Mouse (Mus musculus): Measurements from ENCODE around the gene Clasp2. TPM values are rescaled to one million over a fixed set of nuclear protein-coding genes. Genes with fewer than 3 reads are reported as not detected.

Clasp2 gene
- total and polyA plus RNA-seq, 3 experiments = 28.7 to 209 (median 30.8) TPM

- TF ChIP-seq GATA1 (IDR thresholded peaks at IDR 0.05; ENCODE audit: low read depth, low read length) (0 out of 2 replicates have a peak, but pooled peaks have one; percentile 44), SMC3 (IDR thresholded peaks at IDR 0.05; ENCODE audit: low read depth, low read length) (no peak)
Measured at GRCm38 (mm10) chr9:113966838-113967237, 225.6 kb downstream of the Clasp2 start (continued).

- no peak overlapping the region for H3K9ac ChIP-seq (ENCODE audit: control insufficient read depth, low read depth, low read length, poor library complexity, severe bottlenecking)
- peaks cover 44 to 45% of the 10 kb centered on the region in 2 experiments for H3K36me3 ChIP-seq (ENCODE audit: control insufficient read depth in 1 of 2, insufficient read depth in 2 of 2, low read length in 2 of 2)
- peak; percentile 91 for DNase-seq (ENCODE audit: low read depth, low spot score)
- no peaks in the 10 kb centered on the region for H3K27me3 ChIP-seq (ENCODE audit: control insufficient read depth in 1 of 2, insufficient read depth in 2 of 2, low read length in 2 of 2)
- no peak overlapping the region for H3K4me3 ChIP-seq (ENCODE audit: control insufficient read depth in 1 of 2, insufficient read depth in 1 of 2, low read depth in 2 of 2, low read length in 2 of 2)
- peak overlapping the region; percentile 90 for H3K27ac ChIP-seq (ENCODE audit: control insufficient read depth, low read depth, low read length)
- H3K79me2 ChIP-seq (ENCODE audit: control insufficient read depth, insufficient read depth, low read length, poor library complexity) = no peaks in the 10 kb centered on the region
- peaks cover 32 to 33% of the 10 kb centered on the region in 2 experiments for H3K4me1 ChIP-seq (ENCODE audit: control insufficient read depth in 1 of 2, insufficient read depth in 2 of 2, low read length in 2 of 2)
- H3K9me3 ChIP-seq (replicated peaks; ENCODE audit: insufficient read depth, low read length) = no peaks in the 10 kb centered on the region
- peak; percentile 57; the same call in 1 of the 2 replicates for TF ChIP-seq MAZ (IDR thresholded peaks at IDR 0.05; ENCODE audit: low read depth, low read length)
- TF ChIP-seq POLR2AphosphoS2 (IDR thresholded peaks at IDR 0.05; ENCODE audit: low read length) = no peak
- no peak for TF ChIP-seq E2F4 (IDR thresholded peaks at IDR 0.05; ENCODE audit: borderline replicate concordance, low read depth, low read length)
- peak; percentile 98 to 99 for TF ChIP-seq EP300 (IDR thresholded peaks at IDR 0.05; ENCODE audit: low read depth in 1 of 2, low read length in 2 of 2)
- TF ChIP-seq TCF12 (IDR thresholded peaks at IDR 0.05; ENCODE audit: low read depth, low read length) = peak; percentile 99
- peak; percentile 67 for TF ChIP-seq MXI1 (IDR thresholded peaks at IDR 0.05; ENCODE audit: low read depth, low read length)
- no peak for TF ChIP-seq USF1 (IDR thresholded peaks at IDR 0.05; ENCODE audit: low read depth, low read length)
- 0 out of 2 replicates have a peak, but pooled peaks have one; percentile 19 for TF ChIP-seq MEF2A (IDR thresholded peaks at IDR 0.05; ENCODE audit: extremely low read depth, insufficient replicate concordance, low read depth, low read length, poor library complexity, severe bottlenecking)
- peak; percentile 87 for TF ChIP-seq SIN3A (IDR thresholded peaks at IDR 0.05; ENCODE audit: low read length)
- no peak for TF ChIP-seq ZC3H11A (IDR thresholded peaks at IDR 0.05; ENCODE audit: low read depth, low read length)
- TF ChIP-seq CTCF (IDR thresholded peaks at IDR 0.05 in 2 of 3, conservative IDR thresholded peaks at IDR 0.05 in 1 of 3; ENCODE audit: control insufficient read depth in 1 of 3, insufficient read depth in 1 of 3, low read depth in 2 of 3, low read length in 3 of 3, poor library complexity in 1 of 3, severe bottlenecking in 1 of 3) = no peak
- TF ChIP-seq TBP (IDR thresholded peaks at IDR 0.05; ENCODE audit: low read depth, low read length) = no peak
- peak; percentile 74; the same call in 1 of the 2 replicates for TF ChIP-seq MYC (IDR thresholded peaks at IDR 0.05; ENCODE audit: low read depth, low read length)
- 0 out of 2 replicates have a peak, but pooled peaks have one; percentile 39 for TF ChIP-seq ZMIZ1 (IDR thresholded peaks at IDR 0.05; ENCODE audit: low read depth, low read length)
- no peak for TF ChIP-seq ZKSCAN1 (IDR thresholded peaks at IDR 0.05; ENCODE audit: low read depth, low read length)
- TF ChIP-seq MAFK (IDR thresholded peaks at IDR 0.05; ENCODE audit: borderline replicate concordance, low read depth, low read length) = no peak
- TF ChIP-seq KAT2A (conservative IDR thresholded peaks at IDR 0.05; ENCODE audit: low read depth, low read length) = no peak; the same call in 1 of the 2 replicates
- TF ChIP-seq ETS1 (IDR thresholded peaks at IDR 0.05; ENCODE audit: low read depth, low read length) = peak; percentile 89
- peak in 1 of 2 experiments; percentile 47; a peak in 2 of 4 replicates for TF ChIP-seq POLR2A (IDR thresholded peaks at IDR 0.05; ENCODE audit: control insufficient read depth in 1 of 2, insufficient read depth in 1 of 2, low read depth in 1 of 2, low read length in 2 of 2, poor library complexity in 1 of 2)
- peak; percentile 100 for TF ChIP-seq TAL1 (IDR thresholded peaks at IDR 0.05; ENCODE audit: low read length)
- TF ChIP-seq SMC3 (IDR thresholded peaks at IDR 0.05; ENCODE audit: low read depth, low read length) = no peak
- no peak; the same call in 1 of the 2 replicates for TF ChIP-seq CHD2 (IDR thresholded peaks at IDR 0.05; ENCODE audit: low read length)
- 0 out of 2 replicates have a peak, but pooled peaks have one; percentile 33 for TF ChIP-seq HCFC1 (IDR thresholded peaks at IDR 0.05; ENCODE audit: low read depth, low read length)
- peak; percentile 84 for TF ChIP-seq ZNF384 (IDR thresholded peaks at IDR 0.05; ENCODE audit: low read depth, low read length)
- TF ChIP-seq NRF1 (IDR thresholded peaks at IDR 0.05; ENCODE audit: insufficient read depth, low read depth, low read length, poor library complexity, severe bottlenecking) = peak; percentile 56; the same call in 1 of the 2 replicates
- TF ChIP-seq USF2 (IDR thresholded peaks at IDR 0.05; ENCODE audit: borderline replicate concordance in 1 of 2, insufficient read depth in 1 of 2, low read depth in 1 of 2, low read length in 2 of 2) = no peak
- TF ChIP-seq ELF1 (IDR thresholded peaks at IDR 0.05; ENCODE audit: low read depth, low read length) = peak; percentile 35; the same call in 1 of the 2 replicates
- TF ChIP-seq RAD21 (IDR thresholded peaks at IDR 0.05; ENCODE audit: low read depth, low read length) = no peak
- TF ChIP-seq MAX (IDR thresholded peaks at IDR 0.05; ENCODE audit: low read length) = peak; percentile 68
- peak; percentile 90 for TF ChIP-seq RCOR1 (IDR thresholded peaks at IDR 0.05; ENCODE audit: low read depth, low read length)
- no peak for TF ChIP-seq POLR2AphosphoS5 (IDR thresholded peaks at IDR 0.05; ENCODE audit: borderline replicate concordance, low read depth, low read length)
- TF ChIP-seq UBTF (IDR thresholded peaks at IDR 0.05; ENCODE audit: borderline replicate concordance, insufficient read depth, low read depth, low read length) = no peak
- TF ChIP-seq JUND (IDR thresholded peaks at IDR 0.05; ENCODE audit: low read depth, low read length) = no peak
Measured at GRCm38 (mm10) chr9:113968967-113969366, 227.7 kb downstream of the Clasp2 start.

Data from MEL (cell line).